Mouse (Mus musculus): ENCODE measurements at regions not wholly inside any gene's neighbourhood (a gene's known extent, or its start where the extent isn't known, plus 50 kb on each side); places are given as distances from the start of the nearest gene placed in this dataset.

DNA sequence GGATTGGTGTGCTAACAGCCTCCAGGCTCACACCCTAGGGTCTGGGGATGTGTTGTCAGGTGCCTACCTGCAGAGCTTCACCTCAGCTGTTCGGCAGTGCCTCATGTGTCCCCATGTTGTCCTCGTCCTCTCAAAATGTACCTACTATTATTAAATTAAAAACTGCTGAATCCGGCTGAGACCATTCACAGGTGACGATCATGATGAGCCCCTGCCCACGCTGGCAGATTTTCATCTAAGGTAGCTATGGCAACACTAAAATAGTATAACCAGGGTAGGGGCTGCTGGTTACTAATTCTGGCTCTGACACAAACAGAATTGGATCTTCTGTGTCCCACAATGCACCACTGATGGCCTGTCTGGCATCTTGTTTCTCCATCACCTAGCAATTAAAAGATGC is 196.8 kb downstream of the Pdcd6ip start:
- no peak for TF ChIP-seq GATA4 (IDR thresholded peaks at IDR 0.05; ENCODE audit: insufficient replicate concordance, low read length)

GRCm38 (mm10) chr9:113509368-113509767 is 198.7 kb downstream of the Pdcd6ip start:
- no peak for TF ChIP-seq GATA4 (IDR thresholded peaks at IDR 0.05; ENCODE audit: insufficient replicate concordance, low read length)

- TF ChIP-seq GATA4 (IDR thresholded peaks at IDR 0.05; ENCODE audit: insufficient replicate concordance, low read length): no peak
These were observed 199.2 kb downstream of the Pdcd6ip start for GRCm38 (mm10) chr9:113508821-113509220.

DNA sequence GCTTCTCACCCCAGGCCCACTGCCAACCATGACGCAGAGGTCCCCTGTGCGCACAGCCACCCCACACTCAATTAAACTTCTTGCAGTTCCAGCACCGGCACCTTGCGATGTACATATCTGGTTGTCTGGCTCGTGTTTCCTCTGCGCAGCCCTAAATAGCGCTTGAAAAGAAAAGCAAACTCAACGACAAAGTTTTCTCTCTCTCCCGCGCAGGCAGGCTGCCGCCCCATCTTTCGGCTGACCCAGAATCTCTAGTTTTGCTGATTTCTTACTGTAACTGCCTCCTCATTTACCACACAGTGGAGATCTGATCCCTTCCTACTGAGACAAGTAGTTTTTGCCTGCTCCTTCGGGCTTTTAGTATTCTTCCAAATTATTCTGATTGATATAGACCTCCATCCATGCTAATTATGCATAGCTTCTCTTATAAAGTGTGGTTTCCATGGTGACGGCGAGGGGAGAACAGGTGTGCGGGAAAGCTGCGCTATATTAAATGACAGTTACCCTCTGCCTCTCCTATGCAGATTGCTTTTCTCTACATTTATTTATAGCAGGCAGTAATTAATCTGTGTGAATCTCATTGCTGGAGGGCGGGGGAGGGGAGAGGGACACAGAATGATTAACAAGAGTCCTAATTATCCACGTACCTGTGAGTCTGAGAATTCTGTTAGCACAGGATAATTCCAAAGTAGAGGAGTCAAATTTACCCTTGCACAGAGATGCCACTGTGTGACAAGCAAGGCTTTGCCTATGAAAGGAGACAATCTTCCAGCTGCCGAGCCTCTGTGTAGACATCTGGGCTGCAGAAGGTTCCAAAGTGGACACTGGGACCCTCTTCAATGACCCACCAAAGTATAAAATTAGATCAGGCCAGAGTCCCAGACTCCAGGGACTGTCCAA is 200.2 kb downstream of the Pdcd6ip start:
- TF ChIP-seq GATA4 (IDR thresholded peaks at IDR 0.05; ENCODE audit: insufficient replicate concordance, low read length): no peak

DNA sequence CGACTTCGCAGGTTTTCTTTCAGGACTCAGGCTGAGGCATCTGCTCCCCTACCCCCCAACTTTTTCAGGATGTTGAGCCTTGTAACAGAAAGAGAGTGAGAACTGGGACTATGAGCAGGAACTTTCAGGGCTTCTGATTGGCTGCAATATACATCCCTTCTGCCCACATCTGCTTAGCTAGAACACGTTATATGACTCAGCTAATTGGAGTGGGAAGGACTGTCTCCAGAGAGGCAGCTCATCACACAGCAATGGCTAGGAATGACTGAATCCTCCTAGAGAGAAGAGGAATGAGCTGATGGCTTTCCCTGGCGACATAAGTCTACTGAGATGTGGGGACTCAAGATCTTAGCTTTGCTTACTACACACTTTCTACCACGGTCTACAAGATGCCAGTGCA is 208.8 kb downstream of the Pdcd6ip start:
- no peak for TF ChIP-seq GATA4 (IDR thresholded peaks at IDR 0.05; ENCODE audit: insufficient replicate concordance, low read length)

DNA sequence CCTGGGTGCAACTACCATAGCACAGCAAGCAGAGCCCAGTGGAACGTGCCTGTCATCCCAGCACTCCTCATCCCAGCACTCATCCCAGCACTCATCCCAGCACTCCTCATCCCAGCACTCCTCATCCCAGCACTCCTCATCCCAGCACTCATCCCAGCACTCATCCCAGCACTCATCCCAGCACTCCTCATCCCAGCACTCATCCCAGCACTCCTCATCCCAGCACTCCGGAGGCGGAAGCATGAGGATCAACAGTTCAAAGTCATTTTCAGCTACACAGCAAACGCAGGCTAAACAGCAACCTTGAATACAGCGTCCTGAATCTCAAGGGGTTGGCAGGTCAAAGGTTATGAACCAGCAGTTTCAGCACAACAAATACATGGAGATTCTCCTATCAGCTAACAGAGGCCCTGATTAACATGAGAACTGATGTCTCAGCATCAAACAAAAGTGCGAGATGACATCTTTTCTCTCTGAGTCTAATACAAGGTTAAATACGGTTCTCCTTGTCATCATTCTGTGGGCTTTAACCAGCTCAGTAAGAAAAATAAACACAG is 211.8 kb downstream of the Pdcd6ip start:
- no peak for TF ChIP-seq GATA4 (IDR thresholded peaks at IDR 0.05; ENCODE audit: insufficient replicate concordance, low read length)

- no peak for TF ChIP-seq GATA4 (IDR thresholded peaks at IDR 0.05; ENCODE audit: insufficient replicate concordance, low read length)
These were observed 219.4 kb downstream of the Pdcd6ip start for GRCm38 (mm10) chr9:113488651-113489050.

DNA sequence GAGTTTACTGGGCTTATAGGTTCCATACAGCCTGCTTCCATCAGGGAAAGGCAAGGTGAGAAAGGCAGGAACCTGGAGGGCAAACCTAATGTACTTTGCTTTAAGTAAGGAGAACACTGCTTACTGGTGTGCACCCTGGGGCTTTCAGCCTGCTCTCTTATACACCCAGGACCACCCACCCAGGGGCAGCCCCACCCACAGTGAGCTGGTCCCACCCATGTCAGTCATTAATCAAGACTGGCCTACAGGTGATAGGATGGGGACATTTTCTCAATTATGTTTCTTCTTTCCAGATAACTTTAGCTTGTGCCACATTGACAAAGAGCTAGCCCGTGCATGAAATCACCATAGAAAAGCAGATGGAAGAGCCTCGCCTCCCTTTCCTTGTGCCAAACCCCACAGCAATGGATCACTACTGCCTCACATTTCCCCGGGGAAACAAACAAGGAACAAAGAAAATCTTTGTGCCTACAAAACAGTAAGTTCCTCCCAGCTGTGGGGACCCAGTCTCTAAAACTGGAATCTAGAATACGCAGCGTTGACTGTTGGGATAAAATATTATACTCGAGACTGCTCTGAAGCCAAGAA is 221.5 kb downstream of the Pdcd6ip start:
- no peak for TF ChIP-seq GATA4 (IDR thresholded peaks at IDR 0.05; ENCODE audit: insufficient replicate concordance, low read length)

DNA sequence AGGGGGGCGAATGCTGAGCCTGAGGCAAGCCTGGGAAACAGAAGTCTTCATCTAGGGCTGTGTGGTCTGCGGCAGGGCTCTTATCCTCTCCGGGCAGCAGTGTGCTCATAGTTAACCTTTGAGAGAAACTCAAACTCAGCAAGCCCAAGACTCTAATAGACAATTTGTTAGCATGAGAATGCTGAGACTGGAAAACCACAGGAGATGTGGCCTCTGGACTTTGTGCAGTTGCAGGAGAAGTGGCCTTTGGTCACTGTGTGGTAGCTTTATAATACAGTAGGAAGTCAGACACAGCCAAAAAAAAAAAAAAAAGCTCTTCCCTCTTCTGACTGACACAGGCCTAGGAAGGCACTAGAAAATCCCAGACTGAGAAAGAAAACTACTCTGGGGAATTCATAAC is 228.2 kb downstream of the Pdcd6ip start:
- TF ChIP-seq GATA4 (IDR thresholded peaks at IDR 0.05; ENCODE audit: insufficient replicate concordance, low read length): no peak

GRCm38 (mm10) chr9:113478761-113479265 is 229.2 kb downstream of the Pdcd6ip start:
- no peak for TF ChIP-seq GATA4 (IDR thresholded peaks at IDR 0.05; ENCODE audit: insufficient replicate concordance, low read length)

- TF ChIP-seq GATA4 (IDR thresholded peaks at IDR 0.05; ENCODE audit: insufficient replicate concordance, low read length): no peak
These were observed 236.3 kb downstream of the Pdcd6ip start for GRCm38 (mm10) chr9:113471781-113472180.

GRCm38 (mm10) chr9:113462888-113463287 is 245.2 kb downstream of the Pdcd6ip start:
- no peak for TF ChIP-seq GATA4 (IDR thresholded peaks at IDR 0.05; ENCODE audit: insufficient replicate concordance, low read length)

DNA sequence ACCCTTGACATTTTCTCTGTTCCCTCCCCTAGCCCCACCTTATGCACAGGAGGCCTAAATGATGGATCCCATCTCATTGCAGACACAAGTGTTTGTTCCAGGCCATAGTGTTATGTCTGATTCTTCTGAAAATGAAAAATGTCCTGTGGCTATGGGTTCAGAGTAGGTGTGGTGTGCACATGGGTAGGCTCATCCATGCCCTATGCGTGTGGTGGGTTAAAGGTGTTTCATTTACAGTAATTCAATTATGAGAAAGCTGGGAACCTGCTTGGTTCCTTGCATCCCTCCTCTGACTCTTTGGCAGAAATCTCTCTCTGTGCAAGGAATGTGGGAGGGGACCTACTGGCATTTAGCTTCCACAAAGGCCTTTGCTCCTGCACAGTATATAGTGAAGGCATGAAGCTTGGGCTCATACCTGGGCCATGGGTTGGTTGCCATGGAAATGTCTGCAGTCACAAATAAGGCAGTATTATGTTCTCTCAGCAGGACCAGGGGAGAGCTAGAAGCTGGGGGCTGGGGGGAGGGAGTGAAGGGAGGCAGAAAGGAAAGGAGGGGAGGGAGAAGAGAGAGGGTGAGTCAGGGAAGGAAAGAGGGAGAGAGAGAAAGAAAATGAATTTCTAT is 245.7 kb downstream of the Pdcd6ip start:
- no peak for TF ChIP-seq GATA4 (IDR thresholded peaks at IDR 0.05; ENCODE audit: insufficient replicate concordance, low read length)

- TF ChIP-seq GATA4 (IDR thresholded peaks at IDR 0.05; ENCODE audit: insufficient replicate concordance, low read length): no peak
These were observed 248.2 kb downstream of the Pdcd6ip start for GRCm38 (mm10) chr9:113459885-113460284.

DNA sequence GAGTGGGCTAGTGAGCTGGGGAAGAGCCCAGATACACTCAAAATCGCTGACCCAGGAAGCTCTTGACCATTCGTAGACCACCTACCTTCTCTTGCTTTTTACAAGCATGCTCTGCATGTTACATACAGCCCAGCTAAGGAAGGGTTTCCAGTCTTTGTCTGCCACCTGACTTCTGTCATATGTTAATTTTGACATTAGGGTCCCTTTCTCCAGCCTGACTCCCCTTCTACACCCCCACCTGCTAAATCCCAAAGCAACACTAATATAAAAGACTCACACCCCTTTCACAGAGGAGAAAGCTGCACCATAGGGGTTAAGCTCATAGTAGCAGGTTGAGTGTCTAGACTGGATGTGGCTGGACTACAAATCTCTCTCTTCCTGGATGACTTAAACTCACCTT is 248.8 kb downstream of the Pdcd6ip start:
- no peak for TF ChIP-seq GATA4 (IDR thresholded peaks at IDR 0.05; ENCODE audit: insufficient replicate concordance, low read length)

All from liver, adult (tissue).